Mouse (Mus musculus) lung, postnatal 36 days (tissue): Measurements from ENCODE around the gene Pogz.
"Not testable (repeated sequence)": the region's sequence is repeated elsewhere in the genome, so short reads cannot be mapped to it uniquely, and the experiment has no call there.

ENCODE experiments used
- DNase-seq: peaks from one replicate; pipeline ENCODE4 v3.0.0; 2022; ENCODE audit warnings: mixed read lengths

Pogz gene

GRCm38 (mm10) chr3:94833358-94833757 lies 4.0 kb upstream of the Pogz start:
- no peak for DNase-seq

- DNase-seq: no peak
Observed at GRCm38 (mm10) chr3:94835396-94835795, 2.0 kb upstream of the Pogz start.

GRCm38 (mm10) chr3:94837959-94838496 lies 661 bp downstream of the Pogz start:
- peak; percentile 81 for DNase-seq

GRCm38 (mm10) chr3:94838631-94839030 lies 1.3 kb downstream of the Pogz start:
- peak; percentile 34 for DNase-seq

GRCm38 (mm10) chr3:94839101-94839500 lies 1.7 kb downstream of the Pogz start:
- DNase-seq: no peak

GRCm38 (mm10) chr3:94847382-94847781 lies 10.0 kb downstream of the Pogz start:
- peak; percentile 11 for DNase-seq

GRCm38 (mm10) chr3:94849338-94849737 lies 12.0 kb downstream of the Pogz start:
- peak; percentile 94 for DNase-seq

- DNase-seq: peak; percentile 41
Observed at GRCm38 (mm10) chr3:94851731-94852130, 14.4 kb downstream of the Pogz start.

GRCm38 (mm10) chr3:94852215-94852614 lies 14.8 kb downstream of the Pogz start:
- DNase-seq: no peak

- no peak for DNase-seq
Observed at GRCm38 (mm10) chr3:94859471-94859870, 22.1 kb downstream of the Pogz start.

GRCm38 (mm10) chr3:94869011-94869410 lies 31.6 kb downstream of the Pogz start:
- no peak for DNase-seq

- DNase-seq: no peak
Observed at GRCm38 (mm10) chr3:94878618-94879017, 41.3 kb downstream of the Pogz start.

- no peak for DNase-seq
Observed at GRCm38 (mm10) chr3:94881840-94882239, 44.5 kb downstream of the Pogz start.

GRCm38 (mm10) chr3:94882579-94882978 lies 45.2 kb downstream of the Pogz start:
- DNase-seq: no peak

GRCm38 (mm10) chr3:94886316-94887224 lies 49.2 kb downstream of the Pogz start, which contains the start of gene Psmb4:
Gene Psmb4, minus strand, starts transcription at chr3:94886961.
- peak; percentile 94 for DNase-seq

- peak; percentile 75 for DNase-seq
Observed at GRCm38 (mm10) chr3:94888595-94888994, 51.2 kb downstream of the Pogz start.

GRCm38 (mm10) chr3:94894076-94894475 lies 56.7 kb downstream of the Pogz start:
- no peak for DNase-seq

- DNase-seq: peak; percentile 84
Observed at GRCm38 (mm10) chr3:94902747-94903146, 65.4 kb downstream of the Pogz start.

- not testable (repeated sequence) for DNase-seq
Observed at GRCm38 (mm10) chr3:94904759-94905158, 67.4 kb downstream of the Pogz start.

- DNase-seq: no peak
Observed at GRCm38 (mm10) chr3:94906482-94906881, 69.1 kb downstream of the Pogz start.

GRCm38 (mm10) chr3:94911050-94911693 lies 73.8 kb downstream of the Pogz start:
- peak; percentile 84 for DNase-seq

- DNase-seq: peak; percentile 80
Observed at GRCm38 (mm10) chr3:94913801-94914200, 76.4 kb downstream of the Pogz start.

GRCm38 (mm10) chr3:94915903-94916741 lies 78.8 kb downstream of the Pogz start:
- DNase-seq: peak; percentile 72
